Mouse (Mus musculus): ENCODE measurements at regions not wholly inside any gene's neighbourhood (a gene's known extent, or its start where the extent isn't known, plus 50 kb on each side); places are given as distances from the start of the nearest gene placed in this dataset.

DNA sequence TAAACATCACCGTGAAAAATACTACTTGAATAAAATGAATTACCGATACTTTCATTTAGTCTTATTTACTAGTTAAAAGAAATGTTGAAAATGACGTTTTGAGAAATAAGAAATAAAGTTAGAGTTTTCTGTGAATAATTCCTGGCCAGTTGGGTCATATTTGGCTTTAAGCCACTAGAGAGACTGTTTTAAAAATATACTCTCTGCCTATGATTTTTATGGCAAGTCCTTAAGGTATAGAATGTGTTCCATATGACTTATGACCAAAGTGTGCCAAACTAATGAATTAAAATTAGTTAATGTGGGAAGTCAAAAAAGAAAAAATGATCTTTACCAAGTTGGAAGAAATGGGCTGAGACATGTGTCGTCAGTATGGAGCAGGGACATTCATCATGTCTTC is 354.2 kb upstream of the Col3a1 start:
- Histone ChIP-seq H3K4me2 (replicated peaks) (no peak overlapping the region), H3K9me3 (replicated peaks) (no peaks in the 10 kb centered on the region), H3K4me3 (replicated peaks) (no peak overlapping the region), H3K27me3 (no peaks in the 10 kb centered on the region), H3K36me3 (no peaks in the 10 kb centered on the region), H3K27ac (replicated peaks) (no peak overlapping the region), H3K9ac (no peak overlapping the region), H3K4me1 (no peaks in the 10 kb centered on the region)
- WGBS: 50% methylated on average over 4 of the region's 4 CpGs
- no peak for ATAC-seq (ENCODE audit: insufficient number of reproducible peaks, low FRiP score, low TSS enrichment, low read depth)

DNA sequence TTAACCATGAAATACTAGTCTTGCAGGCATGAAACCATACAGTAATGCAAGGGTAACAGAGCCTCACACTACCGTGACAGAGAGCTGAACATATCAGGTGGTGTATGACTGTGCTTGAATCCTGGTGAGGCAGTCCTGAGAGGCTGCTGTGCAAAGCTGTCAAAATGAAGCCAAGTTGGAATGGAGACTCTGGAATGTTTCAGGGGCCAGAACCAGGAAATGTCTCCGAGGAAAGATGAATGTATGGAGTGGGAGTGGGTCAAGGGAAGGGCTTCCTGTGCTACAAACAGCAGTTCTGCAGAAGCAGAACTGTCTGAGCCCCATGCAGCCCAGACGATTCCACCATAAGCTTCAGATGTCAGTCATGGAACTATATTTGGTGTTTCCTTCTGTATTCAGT is 324.2 kb upstream of the Col3a1 start:
- H3K4me2 ChIP-seq (replicated peaks): no peak overlapping the region
- no peaks in the 10 kb centered on the region for H3K9me3 ChIP-seq (replicated peaks)
- H3K27ac ChIP-seq (replicated peaks): no peak overlapping the region
- H3K27me3 ChIP-seq: no peaks in the 10 kb centered on the region
- no peaks in the 10 kb centered on the region; the same call in 1 of the 2 replicates for H3K4me1 ChIP-seq
- no peak overlapping the region for H3K9ac ChIP-seq
- ATAC-seq (ENCODE audit: insufficient number of reproducible peaks, low FRiP score, low TSS enrichment, low read depth): no peak
- H3K36me3 ChIP-seq: no peaks in the 10 kb centered on the region
- H3K4me3 ChIP-seq (replicated peaks): no peak overlapping the region
- 36% methylated on average over 3 of the region's 3 CpGs for WGBS

DNA sequence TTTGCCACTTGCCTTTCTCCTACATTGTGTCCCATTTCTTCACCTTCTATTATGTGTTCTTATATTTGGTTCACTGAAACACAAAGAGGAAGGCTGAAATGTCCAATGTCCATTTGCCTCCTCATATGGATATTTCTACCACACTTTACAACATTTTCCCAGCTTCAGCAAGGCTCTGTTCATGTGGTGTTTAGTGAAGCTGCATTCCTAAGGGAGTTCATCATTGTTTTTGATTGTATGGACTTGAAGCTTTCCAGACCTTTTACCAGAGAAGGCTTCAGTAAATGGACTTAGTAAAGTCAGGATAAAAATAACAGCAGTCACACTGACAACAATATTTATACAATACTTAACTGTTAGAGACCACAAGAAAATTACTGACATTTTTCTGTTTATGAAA is 290.8 kb upstream of the Col3a1 start:
- no peak overlapping the region for H3K4me3 ChIP-seq (replicated peaks)
- H3K36me3 ChIP-seq: no peaks in the 10 kb centered on the region
- H3K4me1 ChIP-seq: peaks cover 7% of the 10 kb centered on the region; the same call in 1 of the 2 replicates
- H3K9me3 ChIP-seq (replicated peaks): no peaks in the 10 kb centered on the region
- H3K4me2 ChIP-seq (replicated peaks): no peak overlapping the region
- H3K9ac ChIP-seq: no peak overlapping the region
- H3K27ac ChIP-seq (replicated peaks): peak overlapping the region; percentile 77
- no peaks in the 10 kb centered on the region for H3K27me3 ChIP-seq
- ATAC-seq (ENCODE audit: insufficient number of reproducible peaks, low FRiP score, low TSS enrichment, low read depth): no peak

DNA sequence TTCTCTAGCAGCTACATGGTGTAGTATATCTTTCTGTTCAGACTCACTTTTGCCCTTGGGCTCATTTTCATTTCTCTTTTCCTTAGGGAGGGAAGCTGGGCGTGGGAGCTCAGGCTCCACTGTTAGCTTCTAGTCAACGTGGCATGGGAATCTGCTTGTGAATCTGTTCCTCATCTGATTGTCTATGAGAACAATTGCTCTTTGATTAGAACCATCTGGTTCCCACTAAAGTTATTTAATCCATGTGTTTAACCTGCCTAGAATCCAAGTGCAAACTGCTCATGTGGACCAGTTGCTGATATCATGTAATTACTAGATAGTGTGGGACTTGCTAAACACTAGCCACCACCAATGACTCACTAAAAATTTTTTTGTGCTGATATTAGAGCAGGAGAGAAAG is 290.1 kb upstream of the Col3a1 start:
- H3K27me3 ChIP-seq: no peaks in the 10 kb centered on the region
- no peaks in the 10 kb centered on the region for H3K9me3 ChIP-seq (replicated peaks)
- H3K9ac ChIP-seq: no peak overlapping the region
- no peak overlapping the region for H3K4me3 ChIP-seq (replicated peaks)
- H3K4me2 ChIP-seq (replicated peaks): no peak overlapping the region
- no peaks in the 10 kb centered on the region for H3K36me3 ChIP-seq
- peaks cover 7% of the 10 kb centered on the region; the same call in 1 of the 2 replicates for H3K4me1 ChIP-seq
- peak overlapping the region; percentile 65 for H3K27ac ChIP-seq (replicated peaks)
- 14% methylated on average over 2 of the region's 2 CpGs for WGBS
- peak; percentile 54 for ATAC-seq (ENCODE audit: insufficient number of reproducible peaks, low FRiP score, low TSS enrichment, low read depth)

DNA sequence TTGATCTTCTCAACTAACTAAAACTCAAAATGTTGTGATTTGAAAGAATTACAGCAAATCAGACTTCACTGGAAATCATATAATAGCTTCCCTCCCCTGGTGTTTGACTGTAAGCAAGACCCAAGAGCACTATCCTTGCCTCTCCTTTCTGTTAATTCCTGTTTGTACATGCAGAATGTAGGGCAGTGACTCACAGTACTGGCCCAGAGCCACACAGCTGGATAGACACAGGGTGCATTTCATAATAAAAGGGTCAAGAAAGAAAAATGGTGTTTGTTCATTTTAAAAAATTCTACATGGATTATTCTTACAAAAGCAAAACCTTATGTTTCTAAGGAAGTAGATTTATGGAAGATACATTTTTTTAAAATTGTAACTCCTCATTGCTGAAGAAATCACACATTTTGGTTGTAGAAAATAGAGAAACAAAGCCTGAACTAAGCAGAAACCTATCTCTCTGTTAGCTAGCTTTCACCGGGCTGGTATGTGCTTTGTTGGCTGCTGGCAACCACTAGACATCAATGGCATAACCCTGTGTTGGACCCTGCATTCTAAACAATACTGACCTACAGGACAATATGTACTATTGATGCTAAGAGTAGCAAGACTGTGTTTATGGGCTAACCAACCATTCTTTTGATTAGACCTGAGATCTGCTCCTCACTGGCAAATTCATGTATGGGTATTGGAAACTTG is 289.0 kb upstream of the Col3a1 start:
- Histone ChIP-seq H3K9ac (no peak overlapping the region), H3K9me3 (replicated peaks) (no peaks in the 10 kb centered on the region), H3K4me2 (replicated peaks) (no peak overlapping the region), H3K4me1 (peaks cover 7% of the 10 kb centered on the region; the same call in 1 of the 2 replicates), H3K27ac (replicated peaks) (peak overlapping the region; percentile 74), H3K36me3 (no peaks in the 10 kb centered on the region), H3K27me3 (no peaks in the 10 kb centered on the region), H3K4me3 (replicated peaks) (no peak overlapping the region)
- ATAC-seq (ENCODE audit: insufficient number of reproducible peaks, low FRiP score, low TSS enrichment, low read depth): peak; percentile 80; the same call in 1 of the 2 replicates
- 45% methylated on average over 1 of the region's 1 CpGs for WGBS

DNA sequence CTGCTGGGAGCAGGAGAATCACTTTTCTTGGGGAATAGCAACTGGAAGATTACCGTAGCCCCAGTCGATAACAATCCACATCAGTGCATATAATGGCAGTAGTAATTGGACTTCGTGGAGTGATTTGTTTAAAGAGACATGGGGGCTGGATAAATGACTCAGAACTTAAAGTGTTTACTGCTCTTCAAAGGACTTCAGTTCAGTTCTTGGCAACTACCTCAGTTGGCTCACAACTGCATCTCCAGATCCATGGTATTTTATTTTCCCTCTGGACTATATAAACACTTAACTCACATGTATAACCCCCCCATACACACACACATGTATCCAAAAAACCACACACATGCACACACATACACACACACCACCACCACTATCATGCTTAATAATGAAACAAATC is 288.0 kb upstream of the Col3a1 start:
- H3K4me1 ChIP-seq: peaks cover 7% of the 10 kb centered on the region; the same call in 1 of the 2 replicates
- no peak for ATAC-seq (ENCODE audit: insufficient number of reproducible peaks, low FRiP score, low TSS enrichment, low read depth)
- H3K27me3 ChIP-seq: no peaks in the 10 kb centered on the region
- no peaks in the 10 kb centered on the region for H3K36me3 ChIP-seq
- H3K4me3 ChIP-seq (replicated peaks): no peak overlapping the region
- no peak overlapping the region for H3K4me2 ChIP-seq (replicated peaks)
- WGBS: 64% methylated on average over 3 of the region's 3 CpGs
- H3K9ac ChIP-seq: no peak overlapping the region
- no peak overlapping the region for H3K27ac ChIP-seq (replicated peaks)
- no peaks in the 10 kb centered on the region for H3K9me3 ChIP-seq (replicated peaks)

DNA sequence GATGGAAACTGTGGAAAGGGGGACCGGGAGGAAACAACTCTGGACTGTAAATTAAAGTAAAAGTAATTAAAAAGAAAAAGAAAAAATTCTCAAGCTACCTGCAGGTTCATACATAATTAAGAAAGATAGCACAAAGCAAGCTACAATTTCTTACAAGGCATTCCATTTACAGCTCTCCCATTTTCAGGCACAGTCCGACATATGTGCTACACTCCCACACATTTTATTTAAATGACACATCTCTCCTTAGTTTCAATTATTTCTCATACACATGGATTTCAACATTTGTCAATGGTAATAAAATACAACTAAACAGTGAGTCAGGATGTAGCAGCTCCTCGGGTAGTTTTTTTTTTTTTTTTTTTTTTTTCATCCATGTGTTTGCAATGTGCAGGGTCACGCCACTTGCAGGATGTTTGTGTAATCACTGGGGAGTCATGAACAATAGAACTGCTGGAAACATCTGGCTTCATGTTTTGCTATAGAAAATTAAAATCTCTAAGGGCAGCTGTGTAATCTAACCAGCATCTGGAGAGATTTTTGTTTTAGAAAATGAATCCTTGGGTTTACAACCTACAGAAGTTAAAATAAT is 279.8 kb upstream of the Col3a1 start:
- no peak overlapping the region for H3K4me3 ChIP-seq (replicated peaks)
- 44% methylated on average over 4 of the region's 4 CpGs for WGBS
- H3K36me3 ChIP-seq: no peaks in the 10 kb centered on the region
- no peaks in the 10 kb centered on the region for H3K9me3 ChIP-seq (replicated peaks)
- peak overlapping the region; percentile 71 for H3K27ac ChIP-seq (replicated peaks)
- no peak for ATAC-seq (ENCODE audit: insufficient number of reproducible peaks, low FRiP score, low TSS enrichment, low read depth)
- no peak overlapping the region for H3K9ac ChIP-seq
- no peaks in the 10 kb centered on the region for H3K27me3 ChIP-seq
- H3K4me1 ChIP-seq: peaks cover 5% of the 10 kb centered on the region; the same call in 1 of the 2 replicates
- H3K4me2 ChIP-seq (replicated peaks): no peak overlapping the region

DNA sequence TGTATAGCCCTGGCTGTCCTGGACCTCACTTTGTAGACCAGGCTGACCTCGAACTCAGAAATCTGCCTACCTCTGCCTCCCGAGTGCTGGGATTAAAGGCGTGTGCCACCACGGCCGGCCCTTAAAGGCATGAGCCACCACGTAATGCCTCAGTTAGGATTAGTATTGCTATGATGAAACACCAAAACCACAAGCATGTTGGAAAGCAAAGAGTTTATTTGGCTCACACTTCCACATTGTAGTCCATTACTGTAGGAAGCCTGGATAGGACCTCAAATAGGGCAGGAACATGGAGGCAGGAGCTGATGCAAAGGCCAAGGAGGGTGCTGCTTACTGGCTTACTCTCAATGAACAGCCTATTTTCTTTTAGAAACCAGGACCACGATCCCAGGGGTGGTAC is 278.0 kb upstream of the Col3a1 start:
- no peak for ATAC-seq (ENCODE audit: insufficient number of reproducible peaks, low FRiP score, low TSS enrichment, low read depth)
- no peak overlapping the region for H3K4me3 ChIP-seq (replicated peaks)
- no peaks in the 10 kb centered on the region for H3K9me3 ChIP-seq (replicated peaks)
- H3K4me2 ChIP-seq (replicated peaks): no peak overlapping the region
- no peaks in the 10 kb centered on the region for H3K36me3 ChIP-seq
- no peak overlapping the region for H3K27ac ChIP-seq (replicated peaks)
- no peak overlapping the region for H3K9ac ChIP-seq
- H3K27me3 ChIP-seq: no peaks in the 10 kb centered on the region
- 65% methylated on average over 7 of the region's 7 CpGs for WGBS
- H3K4me1 ChIP-seq: peaks cover 5% of the 10 kb centered on the region; the same call in 1 of the 2 replicates

DNA sequence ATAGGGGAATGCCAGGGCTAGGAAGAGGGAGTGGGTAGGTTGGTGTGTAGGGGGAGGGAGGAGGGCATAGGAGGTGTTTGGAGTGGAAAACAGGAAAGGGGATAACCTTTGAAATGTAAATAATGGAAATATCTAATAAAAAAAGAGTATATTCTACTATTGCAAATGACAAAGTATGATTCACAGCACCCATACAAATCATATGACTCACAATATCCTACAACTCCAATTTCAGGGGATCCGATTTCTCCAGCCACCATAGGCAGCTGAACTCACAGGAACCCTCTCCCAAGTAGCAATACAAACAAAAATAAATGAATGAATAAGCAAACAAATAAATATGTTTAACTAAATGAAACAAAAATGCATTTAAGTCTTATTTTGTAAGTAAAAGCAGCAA is 270.0 kb upstream of the Col3a1 start:
- H3K4me3 ChIP-seq (replicated peaks): no peak overlapping the region
- H3K4me2 ChIP-seq (replicated peaks): no peak overlapping the region
- H3K27ac ChIP-seq (replicated peaks): no peak overlapping the region
- no peaks in the 10 kb centered on the region for H3K4me1 ChIP-seq
- H3K9ac ChIP-seq: no peak overlapping the region
- no peaks in the 10 kb centered on the region for H3K36me3 ChIP-seq
- no peak for ATAC-seq (ENCODE audit: insufficient number of reproducible peaks, low FRiP score, low TSS enrichment, low read depth)
- no peaks in the 10 kb centered on the region for H3K9me3 ChIP-seq (replicated peaks)
- H3K27me3 ChIP-seq: no peaks in the 10 kb centered on the region
- WGBS: 84% methylated on average over 1 of the region's 1 CpGs

DNA sequence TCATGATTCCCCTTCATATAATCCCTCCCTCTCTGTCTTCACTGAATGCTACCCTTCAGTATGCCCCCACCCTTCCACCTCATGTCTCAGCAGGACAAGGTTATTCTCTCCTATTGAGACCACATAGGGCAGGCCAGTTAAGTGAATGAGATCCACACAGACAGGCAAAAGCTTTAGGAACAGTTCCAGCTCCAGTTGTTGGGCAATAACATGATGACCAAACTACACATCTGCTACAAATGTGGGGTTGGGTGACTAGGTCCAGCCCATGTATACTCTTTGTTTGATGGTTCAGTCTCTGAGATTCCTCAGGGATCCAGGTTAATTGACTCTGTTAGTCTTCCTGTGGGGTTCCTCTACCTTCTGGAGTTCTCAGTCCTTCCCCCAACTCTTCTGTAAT is 269.5 kb upstream of the Col3a1 start:
- Histone ChIP-seq H3K27me3 (no peaks in the 10 kb centered on the region), H3K4me2 (replicated peaks) (no peak overlapping the region), H3K27ac (replicated peaks) (no peak overlapping the region), H3K4me1 (no peaks in the 10 kb centered on the region), H3K4me3 (replicated peaks) (no peak overlapping the region), H3K36me3 (no peaks in the 10 kb centered on the region), H3K9me3 (replicated peaks) (no peaks in the 10 kb centered on the region), H3K9ac (no peak overlapping the region)
- no peak for ATAC-seq (ENCODE audit: insufficient number of reproducible peaks, low FRiP score, low TSS enrichment, low read depth)

DNA sequence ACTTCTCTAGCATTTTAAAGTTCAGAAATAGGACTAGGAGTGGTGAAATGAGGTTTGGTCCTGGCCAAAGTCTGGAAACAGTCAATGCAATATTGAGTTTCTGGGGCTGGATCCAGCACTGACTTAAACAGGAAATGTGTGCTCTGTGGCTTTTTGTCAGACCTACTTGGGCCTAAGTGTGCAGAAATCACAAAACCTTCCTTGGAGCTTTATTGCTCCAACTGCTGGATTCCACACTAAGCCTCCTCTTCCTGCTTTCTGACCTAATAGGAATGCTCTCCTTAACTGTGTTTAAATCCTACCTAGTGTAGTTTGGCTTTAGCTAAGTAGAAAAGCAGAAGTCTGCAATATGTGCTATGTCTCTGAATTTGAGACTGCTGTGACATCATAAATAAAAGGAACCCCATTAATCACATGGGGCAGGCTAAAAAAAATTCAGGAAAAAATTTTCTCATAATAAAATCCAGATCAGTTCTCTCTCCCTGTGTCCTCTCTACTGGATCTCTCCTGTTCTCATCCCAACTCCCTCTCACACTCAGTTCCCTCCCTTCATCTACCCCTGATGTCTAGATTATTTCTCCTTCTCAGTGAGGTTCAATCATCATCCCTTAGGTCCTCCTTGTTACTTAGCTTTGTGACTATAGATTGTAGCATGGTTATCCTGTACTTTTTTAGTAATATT is 268.0 kb upstream of the Col3a1 start:
- Histone ChIP-seq H3K27ac (replicated peaks) (peak overlapping the region; percentile 75), H3K4me3 (replicated peaks) (no peak overlapping the region), H3K4me1 (no peaks in the 10 kb centered on the region), H3K4me2 (replicated peaks) (no peak overlapping the region), H3K9ac (no peak overlapping the region), H3K27me3 (no peaks in the 10 kb centered on the region), H3K36me3 (no peaks in the 10 kb centered on the region), H3K9me3 (replicated peaks) (no peaks in the 10 kb centered on the region)
- peak; percentile 75 for ATAC-seq (ENCODE audit: insufficient number of reproducible peaks, low FRiP score, low TSS enrichment, low read depth)
